Mouse (Mus musculus): ENCODE data around the gene Gcnt1. TPM values are rescaled to one million over a fixed set of nuclear protein-coding genes. Genes with fewer than 3 reads are reported as not detected.

The Gcnt1 gene
- polyA plus RNA-seq, 1 experiment from 2014 or later = 3.9 TPM

- Histone ChIP-seq H3K27ac (no peak overlapping the region), H3K4me2 (no peak overlapping the region), H3K9me3 (no peaks in the 10 kb centered on the region), H3K36me3 (no peaks in the 10 kb centered on the region), H3K9ac (no peak overlapping the region), H3K4me3 (no peak overlapping the region), H3K4me1 (no peaks in the 10 kb centered on the region), H3K27me3 (no peaks in the 10 kb centered on the region)
- ATAC-seq (ENCODE audit: borderline replicate concordance, extremely low read depth, low FRiP score, low TSS enrichment) = no peak
- 35% methylated on average over 3 of the region's 3 CpGs for WGBS
These were observed 7.9 kb downstream of the Gcnt1 start for GRCm38 (mm10) chr19:17364741-17365140.

GRCm38 (mm10) chr19:17361181-17361580 lies 11.5 kb downstream of the Gcnt1 start:
- 67% methylated on average over 2 of the region's 2 CpGs for WGBS
- Histone ChIP-seq H3K36me3 (no peaks in the 10 kb centered on the region), H3K4me2 (no peak overlapping the region), H3K27me3 (no peaks in the 10 kb centered on the region), H3K27ac (no peak overlapping the region), H3K4me3 (no peak overlapping the region), H3K4me1 (0 out of 2 replicates have a peak, but pooled peaks cover 8% of the 10 kb centered on the region), H3K9ac (no peak overlapping the region), H3K9me3 (no peaks in the 10 kb centered on the region)
- no peak for ATAC-seq (ENCODE audit: borderline replicate concordance, extremely low read depth, low FRiP score, low TSS enrichment)

- Histone ChIP-seq H3K36me3 (no peaks in the 10 kb centered on the region), H3K4me2 (no peak overlapping the region; the same call in 1 of the 2 replicates), H3K9ac (no peak overlapping the region), H3K9me3 (no peaks in the 10 kb centered on the region), H3K4me3 (no peak overlapping the region), H3K4me1 (peaks cover 8% of the 10 kb centered on the region; the same call in 1 of the 2 replicates), H3K27me3 (no peaks in the 10 kb centered on the region), H3K27ac (0 out of 2 replicates have a peak overlapping the region, but pooled peaks have one; percentile 36)
- ATAC-seq (ENCODE audit: borderline replicate concordance, extremely low read depth, low FRiP score, low TSS enrichment) = peak; percentile 41; the same call in 1 of the 2 replicates
- WGBS = 61% methylated on average over 14 of the region's 14 CpGs
These were observed 13.2 kb downstream of the Gcnt1 start for GRCm38 (mm10) chr19:17359315-17359890.

GRCm38 (mm10) chr19:17357391-17357790 lies 15.3 kb downstream of the Gcnt1 start:
- Histone ChIP-seq H3K4me1 (peaks cover 8% of the 10 kb centered on the region; the same call in 1 of the 2 replicates), H3K27me3 (no peaks in the 10 kb centered on the region), H3K27ac (no peak overlapping the region), H3K4me2 (no peak overlapping the region), H3K4me3 (no peak overlapping the region), H3K36me3 (no peaks in the 10 kb centered on the region), H3K9me3 (no peaks in the 10 kb centered on the region), H3K9ac (no peak overlapping the region)
- WGBS = 66% methylated on average over 3 of the region's 3 CpGs
- ATAC-seq (ENCODE audit: borderline replicate concordance, extremely low read depth, low FRiP score, low TSS enrichment) = no peak

GRCm38 (mm10) chr19:17356932-17357331 lies 15.7 kb downstream of the Gcnt1 start:
- no peak overlapping the region for H3K27ac ChIP-seq
- no peak overlapping the region for H3K9ac ChIP-seq
- 69% methylated on average over 6 of the region's 6 CpGs for WGBS
- no peak for ATAC-seq (ENCODE audit: borderline replicate concordance, extremely low read depth, low FRiP score, low TSS enrichment)
- H3K4me3 ChIP-seq = peak overlapping the region; percentile 48; the same call in 1 of the 2 replicates
- peak overlapping the region; percentile 90; the same call in 1 of the 2 replicates for H3K4me2 ChIP-seq
- no peaks in the 10 kb centered on the region for H3K27me3 ChIP-seq
- peaks cover 8% of the 10 kb centered on the region; the same call in 1 of the 2 replicates for H3K4me1 ChIP-seq
- H3K9me3 ChIP-seq = no peaks in the 10 kb centered on the region
- H3K36me3 ChIP-seq = no peaks in the 10 kb centered on the region

GRCm38 (mm10) chr19:17355950-17356867 lies 16.4 kb downstream of the Gcnt1 start:
- peak overlapping the region; percentile 90 for H3K4me2 ChIP-seq
- H3K36me3 ChIP-seq = no peaks in the 10 kb centered on the region
- peak overlapping the region; percentile 12 for H3K9ac ChIP-seq
- H3K9me3 ChIP-seq = no peaks in the 10 kb centered on the region
- H3K27me3 ChIP-seq = no peaks in the 10 kb centered on the region
- peak; percentile 88 for ATAC-seq (ENCODE audit: borderline replicate concordance, extremely low read depth, low FRiP score, low TSS enrichment)
- no peak overlapping the region for H3K27ac ChIP-seq
- H3K4me1 ChIP-seq = peaks cover 8% of the 10 kb centered on the region; the same call in 1 of the 2 replicates
- H3K4me3 ChIP-seq = peak overlapping the region; percentile 48
- whole genome bisulfite sequencing = 2% methylated on average over 50 of the region's 50 CpGs

- H3K4me1 ChIP-seq = peaks cover 8% of the 10 kb centered on the region; the same call in 1 of the 2 replicates
- H3K27ac ChIP-seq = no peak overlapping the region
- no peaks in the 10 kb centered on the region for H3K9me3 ChIP-seq
- H3K4me2 ChIP-seq = peak overlapping the region; percentile 90
- no peak for ATAC-seq (ENCODE audit: borderline replicate concordance, extremely low read depth, low FRiP score, low TSS enrichment)
- H3K36me3 ChIP-seq = no peaks in the 10 kb centered on the region
- peak overlapping the region; percentile 48 for H3K4me3 ChIP-seq
- H3K27me3 ChIP-seq = no peaks in the 10 kb centered on the region
- H3K9ac ChIP-seq = no peak overlapping the region
- 27% methylated on average over 4 of the region's 4 CpGs for WGBS
These were observed 17.3 kb downstream of the Gcnt1 start for GRCm38 (mm10) chr19:17355361-17355760.

GRCm38 (mm10) chr19:17354797-17355196 lies 17.8 kb downstream of the Gcnt1 start:
- no peaks in the 10 kb centered on the region for H3K27me3 ChIP-seq
- 38% methylated on average over 4 of the region's 4 CpGs for WGBS
- no peak for ATAC-seq (ENCODE audit: borderline replicate concordance, extremely low read depth, low FRiP score, low TSS enrichment)
- H3K27ac ChIP-seq = no peak overlapping the region
- H3K4me2 ChIP-seq = peak overlapping the region; percentile 90; the same call in 1 of the 2 replicates
- no peak overlapping the region for H3K9ac ChIP-seq
- peak overlapping the region; percentile 48; the same call in 1 of the 2 replicates for H3K4me3 ChIP-seq
- H3K36me3 ChIP-seq = no peaks in the 10 kb centered on the region
- peaks cover 8% of the 10 kb centered on the region; the same call in 1 of the 2 replicates for H3K4me1 ChIP-seq
- no peaks in the 10 kb centered on the region for H3K9me3 ChIP-seq

GRCm38 (mm10) chr19:17354362-17354761 lies 18.3 kb downstream of the Gcnt1 start:
- peaks cover 8% of the 10 kb centered on the region; the same call in 1 of the 2 replicates for H3K4me1 ChIP-seq
- peak overlapping the region; percentile 90; the same call in 1 of the 2 replicates for H3K4me2 ChIP-seq
- no peaks in the 10 kb centered on the region for H3K27me3 ChIP-seq
- ATAC-seq (ENCODE audit: borderline replicate concordance, extremely low read depth, low FRiP score, low TSS enrichment) = no peak
- WGBS = 65% methylated on average over 4 of the region's 4 CpGs
- H3K9me3 ChIP-seq = no peaks in the 10 kb centered on the region
- no peak overlapping the region for H3K9ac ChIP-seq
- no peaks in the 10 kb centered on the region for H3K36me3 ChIP-seq
- H3K27ac ChIP-seq = no peak overlapping the region
- no peak overlapping the region for H3K4me3 ChIP-seq

- H3K36me3 ChIP-seq = no peaks in the 10 kb centered on the region
- WGBS = 80% methylated on average over 8 of the region's 8 CpGs
- no peaks in the 10 kb centered on the region for H3K9me3 ChIP-seq
- no peak overlapping the region for H3K9ac ChIP-seq
- no peak overlapping the region for H3K4me2 ChIP-seq
- no peak overlapping the region for H3K4me3 ChIP-seq
- peaks cover 3% of the 10 kb centered on the region; the same call in 1 of the 2 replicates for H3K4me1 ChIP-seq
- ATAC-seq (ENCODE audit: borderline replicate concordance, extremely low read depth, low FRiP score, low TSS enrichment) = no peak
- no peak overlapping the region for H3K27ac ChIP-seq
- no peaks in the 10 kb centered on the region for H3K27me3 ChIP-seq
These were observed 18.9 kb downstream of the Gcnt1 start for GRCm38 (mm10) chr19:17353727-17354126.

GRCm38 (mm10) chr19:17347852-17348251 lies 24.8 kb downstream of the Gcnt1 start:
- Histone ChIP-seq H3K27ac (no peak overlapping the region), H3K4me3 (no peak overlapping the region), H3K9me3 (no peaks in the 10 kb centered on the region), H3K36me3 (no peaks in the 10 kb centered on the region), H3K4me2 (no peak overlapping the region), H3K27me3 (no peaks in the 10 kb centered on the region), H3K9ac (no peak overlapping the region), H3K4me1 (no peaks in the 10 kb centered on the region)
- ATAC-seq (ENCODE audit: borderline replicate concordance, extremely low read depth, low FRiP score, low TSS enrichment) = no peak
- 84% methylated on average over 2 of the region's 2 CpGs for WGBS
